ENCODE assay signal across 11 mouse cellular contexts in genomic region chr2:167147708-167148107, GRCm38 (mm10). TPM values are rescaled to one million over a fixed set of nuclear protein-coding genes. Genes with fewer than 3 reads are reported as not detected.
DNase-seq lines count a peak whose midpoint lies in the region; ATAC-seq and TF ChIP-seq lines count a peak whose summit lies in the region.
"Had no signal": no experiment of that assay in that cellular context is flagged by ENCODE, and none has a peak within 500 bp of the region (broad histone marks: within the 10 kb centered on the region; RNA-seq: fewer than 3 reads in every experiment).

No protein-coding gene starts in this region.

- no peaks in the 10 kb centered on the region for H3K79me2 ChIP-seq in liver, adult 2 months (ENCODE audit: control insufficient read depth, insufficient read depth, low read length)

- TF ChIP-seq CTCF in liver, adult 2 months (IDR thresholded peaks at IDR 0.05; ENCODE audit: low read depth, low read length) = no peak
- TF ChIP-seq CTCF in bone marrow, adult 2 months (IDR thresholded peaks at IDR 0.05; ENCODE audit: control insufficient read depth, insufficient read depth, low read length) = no peak

- no peak overlapping the region for H3K9ac ChIP-seq in heart, embryonic 12.5 days
- no peak overlapping the region for H3K9ac ChIP-seq in liver, adult 2 months (ENCODE audit: low read depth, low read length)
- H3K9ac ChIP-seq in liver, embryonic 11.5 days (ENCODE audit: low read depth, low read length) = no peak overlapping the region
- H3K9ac ChIP-seq in hindbrain, embryonic 11.5 days (ENCODE audit: low read depth, low read length) = no peak overlapping the region
- H3K9ac ChIP-seq: heart, embryonic 13.5 days; liver, embryonic 14.5 days had no signal

- H3K4me3 ChIP-seq in heart, embryonic 12.5 days = no peak overlapping the region
- H3K4me3 ChIP-seq in liver, adult 2 months (ENCODE audit: insufficient read depth, low read depth, low read length) = no peak overlapping the region
- H3K4me3 ChIP-seq in liver, embryonic 11.5 days (ENCODE audit: low read depth, low read length) = no peak overlapping the region
- H3K4me3 ChIP-seq in bone marrow, adult 2 months (replicated peaks; ENCODE audit: control insufficient read depth, low read depth, low read length) = no peak overlapping the region
- H3K4me3 ChIP-seq in hindbrain, embryonic 11.5 days (ENCODE audit: low read depth, low read length) = no peak overlapping the region
- H3K4me3 ChIP-seq: heart, embryonic 13.5 days had no signal

- ATAC-seq in heart, embryonic 12.5 days (ENCODE audit: insufficient number of reproducible peaks, low FRiP score) = no peak
- ATAC-seq in liver, embryonic 11.5 days (replicated peaks; ENCODE audit: low FRiP score) = no peak
- ATAC-seq in megakaryocyte, adult 5-6 weeks (ENCODE audit: poor library complexity, severe bottlenecking) = peak; percentile 47; the same call in 1 of the 2 replicates
- ATAC-seq in hindbrain, embryonic 11.5 days (ENCODE audit: low FRiP score) = no peak
- ATAC-seq: activated CD4-positive, CD25-positive, alpha-beta regulatory T cell, adult 4 months had no signal

- H3K27me3 ChIP-seq in heart, embryonic 12.5 days (replicated peaks) = peaks cover 30% of the 10 kb centered on the region
- H3K27me3 ChIP-seq in liver, adult 2 months (ENCODE audit: control insufficient read depth, insufficient read depth, low read length) = no peaks in the 10 kb centered on the region
- H3K27me3 ChIP-seq in liver, embryonic 11.5 days (replicated peaks; ENCODE audit: control insufficient read depth, insufficient read depth, low read length) = peaks cover 21% of the 10 kb centered on the region
- no peaks in the 10 kb centered on the region for H3K27me3 ChIP-seq in hindbrain, embryonic 11.5 days (ENCODE audit: control insufficient read depth, insufficient read depth, low read length)

- peaks cover 9% of the 10 kb centered on the region; the same call in 1 of the 2 replicates for H3K9me3 ChIP-seq in heart, embryonic 12.5 days (replicated peaks)
- no peaks in the 10 kb centered on the region for H3K9me3 ChIP-seq in liver, embryonic 11.5 days (ENCODE audit: control insufficient read depth, low read length)
- no peaks in the 10 kb centered on the region for H3K9me3 ChIP-seq in hindbrain, embryonic 11.5 days (ENCODE audit: control insufficient read depth, low read length)
- H3K9me3 ChIP-seq: heart, embryonic 13.5 days had no signal

- H3K4me1 ChIP-seq in heart, embryonic 12.5 days (replicated peaks) = no peaks in the 10 kb centered on the region; the same call in 1 of the 2 replicates
- H3K4me1 ChIP-seq in liver, adult 2 months (ENCODE audit: control insufficient read depth, insufficient read depth, low read length) = peaks cover 6% of the 10 kb centered on the region; the same call in 1 of the 2 replicates
- H3K4me1 ChIP-seq in liver, embryonic 11.5 days (replicated peaks; ENCODE audit: control insufficient read depth, insufficient read depth, low read length) = no peaks in the 10 kb centered on the region
- H3K4me1 ChIP-seq in bone marrow, adult 2 months (ENCODE audit: control insufficient read depth, insufficient read depth, low read length) = peaks cover 3% of the 10 kb centered on the region
- H3K4me1 ChIP-seq in hindbrain, embryonic 11.5 days (replicated peaks; ENCODE audit: control insufficient read depth, insufficient read depth, low read length) = no peaks in the 10 kb centered on the region

- no peak for TF ChIP-seq POLR2A in liver, adult 2 months (IDR thresholded peaks at IDR 0.05; ENCODE audit: extremely low read depth, insufficient read depth, low read length)
- TF ChIP-seq POLR2A in bone marrow, adult 2 months (IDR thresholded peaks at IDR 0.05; ENCODE audit: borderline replicate concordance, control insufficient read depth, low read depth, low read length) = no peak

- WGBS in heart, embryonic 12.5 days = 50% methylated on average over 8 of the region's 8 CpGs
- WGBS in liver, adult 2 months = 24% methylated on average over 8 of the region's 8 CpGs
- 73% methylated on average over 8 of the region's 8 CpGs for WGBS in liver, embryonic 11.5 days
- 56% methylated on average over 8 of the region's 8 CpGs for WGBS in bone marrow, adult 2 months
- 81% methylated on average over 8 of the region's 8 CpGs for WGBS in hindbrain, embryonic 11.5 days

- peak; percentile 53 to 68 for DNase-seq in heart, adult 18-20 months
- DNase-seq in liver, adult 2 months (ENCODE audit: extremely low read depth, low read depth, low spot score) = peak; percentile 91
- DNase-seq in liver, embryonic 11.5 days (ENCODE audit: low spot score) = no peak
- DNase-seq in hindbrain, embryonic 11.5 days (ENCODE audit: low spot score) = no peak
- DNase-seq: cerebellum, adult 9-11 months had no signal

- H3K27ac ChIP-seq in heart, embryonic 12.5 days (ENCODE audit: poor library complexity, severe bottlenecking) = no peak overlapping the region
- no peak overlapping the region for H3K27ac ChIP-seq in liver, adult 2 months (replicated peaks; ENCODE audit: insufficient read depth, low read depth, low read length)
- H3K27ac ChIP-seq in liver, embryonic 11.5 days (ENCODE audit: low read depth, low read length) = no peak overlapping the region
- peak overlapping the region; percentile 16; the same call in 1 of the 2 replicates for H3K27ac ChIP-seq in bone marrow, adult 2 months (ENCODE audit: control insufficient read depth, insufficient read depth, low read depth, low read length, poor library complexity)
- no peak overlapping the region for H3K27ac ChIP-seq in hindbrain, embryonic 11.5 days (ENCODE audit: low read depth, low read length)
- H3K27ac ChIP-seq: heart, embryonic 13.5 days; liver, embryonic 14.5 days had no signal

- no peaks in the 10 kb centered on the region for H3K36me3 ChIP-seq in heart, embryonic 12.5 days
- H3K36me3 ChIP-seq in liver, adult 2 months (ENCODE audit: control insufficient read depth, insufficient read depth, low read length) = no peaks in the 10 kb centered on the region
- no peaks in the 10 kb centered on the region for H3K36me3 ChIP-seq in liver, embryonic 11.5 days (ENCODE audit: control insufficient read depth, insufficient read depth, low read length)
- H3K36me3 ChIP-seq in hindbrain, embryonic 11.5 days (ENCODE audit: control insufficient read depth, insufficient read depth, low read length) = no peaks in the 10 kb centered on the region
- H3K36me3 ChIP-seq: heart, embryonic 13.5 days had no signal

- no peak overlapping the region for H3K4me2 ChIP-seq in heart, embryonic 12.5 days
- no peak overlapping the region for H3K4me2 ChIP-seq in liver, embryonic 11.5 days
- H3K4me2 ChIP-seq in hindbrain, embryonic 11.5 days (replicated peaks; ENCODE audit: low read depth, low read length) = no peak overlapping the region
- H3K4me2 ChIP-seq: heart, embryonic 13.5 days had no signal

RNA-seq across cellular contexts. Expression of gene Kcnb1, which starts 42.2 kb away (rescaled TPM):
- 10 to 100 TPM; 32.8 to 36.1 TPM for total RNA-seq in heart, adult 18-20 months (2021)
- polyA plus RNA-seq in heart, embryonic 12.5 days (2016; fragmentation: Nextera tagmentation; extraction: Ambion mirVana) = 0.24 and 0.30 TPM in 2 replicates
- 0.81 and 0.83 TPM in 2 replicates for total RNA-seq in liver, adult 2 months (2014; rRNA removed)
- 0.32 and 0.60 TPM in 2 replicates for polyA plus RNA-seq in liver, adult 2 months (2012; rRNA removed)
- polyA plus RNA-seq in liver, embryonic 11.5 days (2014; fragmentation: Nextera tagmentation; extraction: Ambion mirVana) = 0.12 and 0.73 TPM in 2 replicates
- polyA plus RNA-seq in bone marrow, adult 2 months (2011; ENCODE audit: insufficient read depth, insufficient read length, low replicate concordance, missing spikeins) = 0.45 TPM in 1 of 2 replicates, not detected in the other
- total RNA-seq in megakaryocyte, adult 5-6 weeks (2015) = 0.07 and 1.6 TPM in 2 replicates
- 0.07 and 0.49 TPM in 2 replicates for total RNA-seq in megakaryocyte, adult 5-6 weeks (2017)
- 0.66 and 0.69 TPM in 2 replicates for polyA plus RNA-seq in hindbrain, embryonic 11.5 days (2014; fragmentation: Nextera tagmentation; extraction: Ambion mirVana)

Comparison
In these comparisons a context has a peak if more than half of its experiments do, and no peak if none do; other contexts are left out.
1. DNase-seq: peak in heart, adult 18-20 months (2 of 2) and liver, adult 2 months (single experiment); none in liver, embryonic 11.5 days (single experiment) and hindbrain, embryonic 11.5 days (single experiment).